Mouse (Mus musculus): Measurements from ENCODE around the gene Bglap.
"Not testable (repeated sequence)": the region's sequence is repeated elsewhere in the genome, so short reads cannot be mapped to it uniquely, and the experiment has no call there.

GRCm38 (mm10) chr3:88375750-88376626 is 8.3 kb downstream of the Bglap start:
- not testable (repeated sequence) for TF ChIP-seq CTCF (IDR thresholded peaks at IDR 0.05; ENCODE audit: low read depth, low read length); POLR2A (IDR thresholded peaks at IDR 0.05; ENCODE audit: borderline replicate concordance, low read depth, low read length)

Measured in bone marrow macrophage, adult 2 months (primary cell).